Mouse (Mus musculus): ENCODE data around the gene Olfr48. TPM values are rescaled to one million over a fixed set of nuclear protein-coding genes. Genes with fewer than 3 reads are reported as not detected.

The Olfr48 gene
- polyA plus RNA-seq, 1 experiment = not detected

DNA sequence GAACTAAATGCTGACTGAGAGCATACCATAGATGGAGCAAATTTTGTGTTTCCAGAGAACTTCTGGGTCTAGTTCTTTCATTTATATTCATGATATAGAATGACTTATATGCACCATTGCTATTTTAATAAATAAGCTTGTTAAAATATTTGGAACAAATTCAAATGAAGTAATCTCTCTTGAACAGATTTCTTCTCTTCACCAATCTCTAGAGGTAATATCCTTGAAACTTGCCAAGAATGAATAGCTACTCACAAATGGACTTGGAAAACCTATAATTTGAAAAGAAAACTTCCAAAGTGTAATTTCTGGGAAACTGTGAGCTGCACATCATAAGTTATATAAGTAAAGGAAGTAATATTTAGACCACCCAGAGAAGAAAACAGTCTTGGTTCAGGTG is 54.5 kb downstream of the Olfr48 start, which contains the start of gene Olfr1254:
Olfr1254 (minus strand) TSS at position 101 of the 400 bp plus-strand sequence.
- TF ChIP-seq CTCF (IDR thresholded peaks at IDR 0.05; ENCODE audit: control insufficient read depth, insufficient read depth, insufficient replicate concordance, low read depth, low read length) = no peak

More for the DNA sequence above, 54.5 kb downstream of the Olfr48 start, which contains the start of gene Olfr1254:
- no peak within 1 kb of the TSS for H3K27ac ChIP-seq (ENCODE audit: control insufficient read depth, insufficient read depth, low read depth, low read length)
- no peak within 1 kb of the TSS for H3K4me3 ChIP-seq (ENCODE audit: control insufficient read depth, low read depth, low read length)
- no peaks in the 10 kb centered on the region for H3K36me3 ChIP-seq (ENCODE audit: control insufficient read depth, insufficient read depth, low read length)
- H3K4me1 ChIP-seq (ENCODE audit: control insufficient read depth, insufficient read depth, low read length) = no peaks in the 10 kb centered on the region
- no peaks in the 10 kb centered on the region for H3K27me3 ChIP-seq (ENCODE audit: control insufficient read depth, insufficient read depth, low read length)

Other genes starting within 250 kb of the Olfr48 start
- not detected in 2 replicates for gene Olfr1247, start 234.1 kb downstream of the Olfr48 start, polyA plus RNA-seq (2012; rRNA removed)
- not detected in 2 replicates for gene Olfr1248, start 230.0 kb downstream of the Olfr48 start, polyA plus RNA-seq (2012; rRNA removed)
- gene Olfr1249, start 213.2 kb downstream of the Olfr48 start, polyA plus RNA-seq (2012; rRNA removed) = not detected in 2 replicates
- gene Olfr1250, start 186.7 kb downstream of the Olfr48 start, polyA plus RNA-seq (2012; rRNA removed) = not detected in 2 replicates
- 0.22 TPM in 1 of 2 replicates, not detected in the other for gene Olfr1251, start 176.3 kb downstream of the Olfr48 start, polyA plus RNA-seq (2012; rRNA removed)
- gene Olfr1252, start 123.2 kb downstream of the Olfr48 start, polyA plus RNA-seq (2012; rRNA removed) = not detected in 2 replicates
- gene Olfr1253, start 91.1 kb downstream of the Olfr48 start, polyA plus RNA-seq (2012; rRNA removed) = not detected in 2 replicates
- not detected in 2 replicates for gene Olfr1254, start 54.6 kb downstream of the Olfr48 start, polyA plus RNA-seq (2012; rRNA removed)
- gene Olfr1255, start 36.2 kb downstream of the Olfr48 start, polyA plus RNA-seq (2012; rRNA removed) = not detected in 2 replicates
- gene Olfr1256, start 6.7 kb downstream of the Olfr48 start, polyA plus RNA-seq (2012; rRNA removed) = not detected in 2 replicates
- gene Olfr1257, start 30.2 kb upstream of the Olfr48 start, polyA plus RNA-seq (2012; rRNA removed) = 0.06 and 0.27 TPM in 2 replicates
- not detected in 2 replicates for gene Olfr1258, start 79.1 kb upstream of the Olfr48 start, polyA plus RNA-seq (2012; rRNA removed)
- gene Olfr1259, start 100.5 kb upstream of the Olfr48 start, polyA plus RNA-seq (2012; rRNA removed) = 0.15 TPM in 1 of 2 replicates, not detected in the other
- gene Olfr1260, start 126.1 kb upstream of the Olfr48 start, polyA plus RNA-seq (2012; rRNA removed) = not detected in 2 replicates
- not detected in 2 replicates for gene Olfr1261, start 143.0 kb upstream of the Olfr48 start, polyA plus RNA-seq (2012; rRNA removed)
- gene Olfr1262, start 151.9 kb upstream of the Olfr48 start, polyA plus RNA-seq (2012; rRNA removed) = not detected in 2 replicates
- gene Olfr1263, start 163.9 kb upstream of the Olfr48 start, polyA plus RNA-seq (2012; rRNA removed) = not detected in 2 replicates
- gene Olfr1264, start 177.4 kb upstream of the Olfr48 start, polyA plus RNA-seq (2012; rRNA removed) = not detected in 2 replicates
- gene Olfr1265, start 187.1 kb upstream of the Olfr48 start, polyA plus RNA-seq (2012; rRNA removed) = not detected in 2 replicates
- gene Olfr140, start 215.4 kb upstream of the Olfr48 start, polyA plus RNA-seq (2012; rRNA removed) = not detected in 2 replicates

Measured in testis, adult 2 months (tissue).